ENCODE assay signal across 25 mouse cellular contexts in the genomic region with DNA sequence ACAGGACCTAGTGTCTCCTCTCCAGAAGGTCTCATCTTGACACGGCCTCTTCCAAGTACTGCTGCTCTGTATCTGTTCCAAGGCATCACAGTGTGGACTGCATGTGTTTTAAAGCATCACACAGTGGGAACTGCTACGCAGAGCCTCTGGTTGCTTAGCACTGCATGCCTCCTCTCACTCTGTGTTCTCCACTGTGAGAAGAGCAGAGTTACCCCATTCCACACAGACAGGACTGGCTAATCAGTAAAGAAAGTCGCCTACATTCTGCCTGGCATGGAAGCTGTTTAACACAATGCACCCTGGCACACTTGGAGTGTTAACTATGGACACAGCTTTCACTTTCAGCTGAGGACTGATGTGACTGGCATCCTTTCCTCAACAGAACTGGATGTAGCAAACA. TPM values are rescaled to one million over a fixed set of nuclear protein-coding genes. Genes with fewer than 3 reads are reported as not detected.
DNase-seq lines count a peak whose midpoint lies in the region; ATAC-seq and TF ChIP-seq lines count a peak whose summit lies in the region.
"Had no signal": no experiment of that assay in that cellular context is flagged by ENCODE, and none has a peak within 500 bp of the region (broad histone marks: within the 10 kb centered on the region; RNA-seq: fewer than 3 reads in every experiment).

No protein-coding gene starts in this region.

- H3K79me2 ChIP-seq in liver, adult 2 months (ENCODE audit: control insufficient read depth, insufficient read depth, low read length): no peaks in the 10 kb centered on the region; the same call in 1 of the 2 replicates

- TF ChIP-seq CTCF in hindbrain, postnatal 0 days (IDR thresholded peaks at IDR 0.05; ENCODE audit: low read depth): no peak
- TF ChIP-seq CTCF in liver, adult 2 months (IDR thresholded peaks at IDR 0.05; ENCODE audit: low read depth, low read length): no peak
- no peak for TF ChIP-seq CTCF in gastrocnemius, adult 2 months (IDR thresholded peaks at IDR 0.05)

- intact Hi-C loops in gastrocnemius, adult 2 months (cut with DNase I): no loop called here

- no peak overlapping the region for H3K9ac ChIP-seq in hindbrain, postnatal 0 days (replicated peaks; ENCODE audit: low read length)
- H3K9ac ChIP-seq in liver, adult 2 months (ENCODE audit: low read depth, low read length): no peak overlapping the region
- H3K9ac ChIP-seq in liver, embryonic 11.5 days (ENCODE audit: low read depth, low read length): no peak overlapping the region
- H3K9ac ChIP-seq: embryonic facial prominence, embryonic 12.5 days; forebrain, embryonic 13.5 days; forebrain, embryonic 15.5 days had no signal

- no peaks in the 10 kb centered on the region for H3K9me3 ChIP-seq in hindbrain, postnatal 0 days (ENCODE audit: low read length)
- H3K9me3 ChIP-seq in hindbrain, embryonic 10.5 days: no peaks in the 10 kb centered on the region
- H3K9me3 ChIP-seq in liver, embryonic 11.5 days (ENCODE audit: control insufficient read depth, low read length): no peaks in the 10 kb centered on the region
- H3K9me3 ChIP-seq: embryonic facial prominence, embryonic 10.5 days; embryonic facial prominence, embryonic 12.5 days; forebrain, embryonic 13.5 days; forebrain, embryonic 15.5 days; G1E had no signal

- peak; percentile 78 for ATAC-seq in frontal cortex, adult (ENCODE audit: low TSS enrichment)
- ATAC-seq in hindbrain, postnatal 0 days: 0 out of 2 replicates have a peak, but pooled peaks have one; percentile 38
- ATAC-seq in liver, embryonic 11.5 days (replicated peaks; ENCODE audit: low FRiP score): no peak
- ATAC-seq: activated CD4-positive, CD25-positive, alpha-beta regulatory T cell, adult 4 months; CD4-positive, CD25-positive, alpha-beta regulatory T cell, adult 4 months; forebrain, embryonic 13.5 days; forebrain, embryonic 15.5 days; Patski had no signal

- no peaks in the 10 kb centered on the region for H3K27me3 ChIP-seq in hindbrain, postnatal 0 days (ENCODE audit: insufficient read depth, low read length)
- no peaks in the 10 kb centered on the region for H3K27me3 ChIP-seq in hindbrain, embryonic 10.5 days (ENCODE audit: insufficient read depth, poor library complexity, severe bottlenecking)
- H3K27me3 ChIP-seq in liver, adult 2 months (ENCODE audit: control insufficient read depth, insufficient read depth, low read length): no peaks in the 10 kb centered on the region
- H3K27me3 ChIP-seq in liver, embryonic 11.5 days (replicated peaks; ENCODE audit: control insufficient read depth, insufficient read depth, low read length): no peaks in the 10 kb centered on the region
- H3K27me3 ChIP-seq: CH12.LX; embryonic facial prominence, embryonic 12.5 days; forebrain, embryonic 13.5 days; forebrain, embryonic 15.5 days; Patski had no signal

- DNase-seq in frontal cortex, postnatal 36 days (ENCODE audit: low spot score in 2 of 2): no peak
- DNase-seq in hindbrain, postnatal 0 days (ENCODE audit: low spot score): no peak
- DNase-seq in hindbrain, embryonic 10.5 days (ENCODE audit: low spot score): no peak
- peak; percentile 42 for DNase-seq in liver, adult 2 months (ENCODE audit: extremely low read depth, low read depth, low spot score)
- DNase-seq in liver, embryonic 11.5 days (ENCODE audit: low spot score): no peak
- DNase-seq in gastrocnemius, adult 2 months: no peak
- DNase-seq: adrenal gland, adult 2 months; adrenal gland, postnatal 10 days; adrenal gland, postnatal 25 days; B cell, adult 2 months; cerebellum, adult 11-12 months; cerebellum, adult 2 months; cerebellum, adult 9-10 months; cerebellum, postnatal 10 days; cerebellum, postnatal 25 days had no signal

- H3K4me2 ChIP-seq in hindbrain, postnatal 0 days (ENCODE audit: low read depth, low read length): no peak overlapping the region
- H3K4me2 ChIP-seq in liver, embryonic 11.5 days: no peak overlapping the region
- H3K4me2 ChIP-seq: embryonic facial prominence, embryonic 12.5 days; forebrain, embryonic 13.5 days; forebrain, embryonic 15.5 days had no signal

- H3K27ac ChIP-seq in hindbrain, postnatal 0 days: peak overlapping the region; percentile 11; the same call in 1 of the 2 replicates
- no peak overlapping the region for H3K27ac ChIP-seq in hindbrain, embryonic 10.5 days
- no peak overlapping the region for H3K27ac ChIP-seq in liver, adult 2 months (replicated peaks; ENCODE audit: insufficient read depth, low read depth, low read length)
- H3K27ac ChIP-seq in liver, embryonic 11.5 days (ENCODE audit: low read depth, low read length): no peak overlapping the region
- no peak overlapping the region for H3K27ac ChIP-seq in gastrocnemius, adult 2 months
- H3K27ac ChIP-seq: embryonic facial prominence, embryonic 10.5 days; embryonic facial prominence, embryonic 12.5 days; forebrain, embryonic 13.5 days; forebrain, embryonic 15.5 days had no signal

- peaks cover 11% of the 10 kb centered on the region for H3K36me3 ChIP-seq in hindbrain, postnatal 0 days (ENCODE audit: insufficient read depth, low read length)
- H3K36me3 ChIP-seq in hindbrain, embryonic 10.5 days: peaks cover 95% of the 10 kb centered on the region
- 0 out of 2 replicates have a peak, but pooled peaks cover 3% of the 10 kb centered on the region for H3K36me3 ChIP-seq in liver, adult 2 months (ENCODE audit: control insufficient read depth, insufficient read depth, low read length)
- peaks cover 19% of the 10 kb centered on the region for H3K36me3 ChIP-seq in liver, embryonic 11.5 days (ENCODE audit: control insufficient read depth, insufficient read depth, low read length)

- WGBS in hindbrain, postnatal 0 days: 58% methylated on average over 3 of the region's 3 CpGs
- WGBS in hindbrain, embryonic 10.5 days: 87% methylated on average over 3 of the region's 3 CpGs
- 59% methylated on average over 3 of the region's 3 CpGs for WGBS in liver, adult 2 months
- 89% methylated on average over 3 of the region's 3 CpGs for WGBS in liver, embryonic 11.5 days

- no peaks in the 10 kb centered on the region for H3K4me1 ChIP-seq in hindbrain, postnatal 0 days (ENCODE audit: insufficient read depth, low read length)
- H3K4me1 ChIP-seq in hindbrain, embryonic 10.5 days (replicated peaks): peaks cover 9% of the 10 kb centered on the region
- H3K4me1 ChIP-seq in liver, adult 2 months (ENCODE audit: control insufficient read depth, insufficient read depth, low read length): no peaks in the 10 kb centered on the region
- no peaks in the 10 kb centered on the region for H3K4me1 ChIP-seq in liver, embryonic 11.5 days (replicated peaks; ENCODE audit: control insufficient read depth, insufficient read depth, low read length)
- H3K4me1 ChIP-seq: embryonic facial prominence, embryonic 12.5 days had no signal

- no peak for TF ChIP-seq POLR2A in liver, adult 2 months (IDR thresholded peaks at IDR 0.05; ENCODE audit: extremely low read depth, insufficient read depth, low read length)

- H3K4me3 ChIP-seq in hindbrain, postnatal 0 days (ENCODE audit: low read length): no peak overlapping the region
- no peak overlapping the region for H3K4me3 ChIP-seq in hindbrain, embryonic 10.5 days
- H3K4me3 ChIP-seq in liver, adult 2 months (ENCODE audit: insufficient read depth, low read depth, low read length): no peak overlapping the region
- H3K4me3 ChIP-seq in liver, embryonic 11.5 days (ENCODE audit: low read depth, low read length): no peak overlapping the region
- H3K4me3 ChIP-seq in gastrocnemius, adult 2 months: no peak overlapping the region
- H3K4me3 ChIP-seq: embryonic facial prominence, embryonic 10.5 days; embryonic facial prominence, embryonic 12.5 days; forebrain, embryonic 13.5 days; forebrain, embryonic 15.5 days had no signal

RNA-seq across cellular contexts. Expression of a gene that starts 58.9 kb away (rescaled TPM):
- 57.5 and 58.0 TPM in 2 replicates for total RNA-seq in hindbrain, postnatal 0 days (2014; rRNA removed)
- polyA plus RNA-seq in hindbrain, postnatal 0 days (2015; fragmentation: Nextera tagmentation; extraction: Ambion mirVana): 18.0 and 18.2 TPM in 2 replicates
- polyA plus RNA-seq in hindbrain, embryonic 10.5 days (2016; fragmentation: Nextera tagmentation; extraction: Ambion mirVana): 35.0 and 36.8 TPM in 2 replicates
- 15.9 and 18.4 TPM in 2 replicates for total RNA-seq in liver, adult 2 months (2014; rRNA removed)
- polyA plus RNA-seq in liver, adult 2 months (2012; rRNA removed): 31.7 and 33.8 TPM in 2 replicates
- 17.0 and 18.4 TPM in 2 replicates for polyA plus RNA-seq in liver, embryonic 11.5 days (2014; fragmentation: Nextera tagmentation; extraction: Ambion mirVana)
- total RNA-seq in gastrocnemius, adult 2 months (2021): 10 to 100 TPM; 20.8 to 24.2 TPM
